Mouse (Mus musculus) embryonic fibroblast, embryonic 13.5 days (primary cell): ENCODE measurements around the gene Grasp.

Source experiments
- CTCF ChIP-seq: IDR thresholded peaks from 2 replicates; pipeline ENCODE4 v1.5.1; 2011; ENCODE audit warnings: mild to moderate bottlenecking, control low read depth, low read length, moderate library complexity, borderline replicate concordance; ENCODE audit not compliant: insufficient read depth
- POLR2A ChIP-seq: IDR thresholded peaks from 2 replicates; pipeline ENCODE4 v1.6.1; 2011; ENCODE audit warnings: low read depth, mild to moderate bottlenecking, control low read depth, low read length, moderate library complexity

- TF ChIP-seq POLR2A = no peak
- no peak for TF ChIP-seq CTCF
These were observed 8.6 kb downstream of the Grasp start for GRCm38 (mm10) chr15:101232607-101233006.
